Mouse (Mus musculus) small intestine, adult 2 months (tissue): ENCODE results near the gene Fam71a. TPM values are rescaled to one million over a fixed set of nuclear protein-coding genes. Genes with fewer than 3 reads are reported as not detected.
A peak's percentile ranks its signal among the peaks of the same experiment; 100 is the strongest.
"Not testable (repeated sequence)": the region's sequence is repeated elsewhere in the genome, so short reads cannot be mapped to it uniquely, and the experiment has no call there.

ENCODE experiments used
- H3K27ac ChIP-seq: fragments of 200-500 bp; 2 replicates; pipeline ENCODE4 v1.5.1; 2012; ENCODE audit warnings: low read depth, low read length, control low read depth, inconsistent platforms; ENCODE audit not compliant: insufficient read depth
- H3K27me3 ChIP-seq: fragments of 200-500 bp; 2 replicates; pipeline ENCODE4 v1.6.1; 2012; ENCODE audit warnings: mild to moderate bottlenecking, moderate library complexity, low read length, inconsistent platforms; ENCODE audit not compliant: control insufficient read depth, insufficient read depth
- H3K36me3 ChIP-seq: fragments of 200-500 bp; 2 replicates; pipeline ENCODE4 v1.6.1; 2012; ENCODE audit warnings: mild to moderate bottlenecking, low read length, control low read depth, inconsistent platforms; ENCODE audit not compliant: control insufficient read depth, insufficient read depth
- H3K4me1 ChIP-seq: fragments of 200-500 bp; 2 replicates; pipeline ENCODE4 v1.6.1; 2012; ENCODE audit warnings: low read length, inconsistent platforms, mixed read lengths; ENCODE audit not compliant: control insufficient read depth, insufficient read depth, insufficient read length
- H3K4me3 ChIP-seq: fragments of 200-500 bp; 2 replicates; pipeline ENCODE4 v1.5.1; 2012; ENCODE audit warnings: low read depth, mild to moderate bottlenecking, control low read depth, inconsistent platforms, low read length, moderate library complexity
- CTCF ChIP-seq: fragments of 200-500 bp; IDR thresholded peaks from 2 replicates; pipeline ENCODE4 v1.5.1; 2012; ENCODE audit warnings: low read depth, mild to moderate bottlenecking, control low read depth, inconsistent platforms, low read length, moderate library complexity, mixed read lengths; ENCODE audit not compliant: insufficient replicate concordance, insufficient read length; ENCODE audit errors: extremely low read depth
- POLR2A ChIP-seq: fragments of 200-500 bp; IDR thresholded peaks from 2 replicates; pipeline ENCODE4 v1.6.1; 2012; ENCODE audit warnings: low read depth, mild to moderate bottlenecking, control low read depth, inconsistent platforms, low read length, moderate library complexity
- WGBS: fragments of 180-500 bp; shearing (Covaris S2); methylation state at CpG from one replicate; pipeline ENCODE4 v1.1.7; 2018; 5-methylcytosine and 5-hydroxymethylcytosine counted together
- polyA plus RNA-seq: library from polyadenylated mRNA; depleted of rRNA; stranded (reverse); fragments of >200 nt; gene quantifications from 2 replicates; pipeline ENCODE4 v1.2.3, GENCODE M21; 2012

Gene Fam71a
- polyA plus RNA-seq, 1 experiment = not detected

DNA sequence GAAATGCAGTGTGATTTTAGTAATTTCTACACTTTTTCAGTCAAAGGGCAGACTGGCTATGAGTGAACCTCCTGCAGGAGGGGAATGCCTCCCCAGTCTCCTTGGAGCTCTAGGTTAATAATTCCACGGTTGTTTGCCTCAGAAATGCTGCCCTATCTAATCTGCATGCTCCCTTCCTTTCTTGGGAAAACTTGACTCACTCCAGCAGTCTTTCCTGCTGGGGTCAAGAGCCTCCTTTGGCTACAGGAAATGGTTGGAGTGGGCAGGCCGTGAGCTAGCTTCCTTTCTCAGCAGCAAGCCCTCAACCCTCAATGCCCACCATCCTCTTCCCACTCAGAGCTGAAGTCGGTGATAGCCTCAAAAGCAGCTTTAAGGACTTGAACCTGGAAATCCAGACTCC, 10.3 kb downstream of the Fam71a start:
- Histone ChIP-seq H3K36me3 (no peaks in the 10 kb centered on the region), H3K4me1 (no peaks in the 10 kb centered on the region), H3K4me3 (no peak overlapping the region), H3K27ac (no peak overlapping the region), H3K27me3 (no peaks in the 10 kb centered on the region)
- TF ChIP-seq POLR2A (no peak), CTCF (no peak)
- WGBS = 30% methylated on average over 3 of the region's 3 CpGs

DNA sequence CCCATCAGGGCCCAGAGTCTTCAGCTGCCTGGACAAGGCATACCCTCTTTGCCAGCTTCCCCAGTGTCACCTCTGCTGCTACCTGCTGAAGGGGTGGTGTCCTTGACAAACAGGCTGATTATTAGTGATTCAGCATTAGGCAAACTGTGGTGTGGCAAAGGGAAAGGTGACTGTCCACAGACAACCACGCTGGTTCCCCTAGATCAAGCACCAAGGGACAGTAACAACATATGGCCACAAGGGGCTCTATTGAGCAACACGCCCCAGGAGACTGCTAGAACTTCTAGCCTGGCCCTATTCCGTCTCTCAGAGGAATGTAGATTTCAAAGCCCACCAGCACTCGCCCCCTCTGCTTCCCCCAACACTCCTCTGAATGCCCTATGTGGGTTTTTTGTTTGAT, 11.6 kb downstream of the Fam71a start:
- Histone ChIP-seq H3K36me3 (no peaks in the 10 kb centered on the region), H3K27me3 (no peaks in the 10 kb centered on the region), H3K27ac (no peak overlapping the region), H3K4me1 (no peaks in the 10 kb centered on the region), H3K4me3 (no peak overlapping the region)
- TF ChIP-seq POLR2A (no peak), CTCF (peak; percentile 81; the same call in 1 of the 2 replicates)
- WGBS = 20% methylated on average over 4 of the region's 4 CpGs

DNA sequence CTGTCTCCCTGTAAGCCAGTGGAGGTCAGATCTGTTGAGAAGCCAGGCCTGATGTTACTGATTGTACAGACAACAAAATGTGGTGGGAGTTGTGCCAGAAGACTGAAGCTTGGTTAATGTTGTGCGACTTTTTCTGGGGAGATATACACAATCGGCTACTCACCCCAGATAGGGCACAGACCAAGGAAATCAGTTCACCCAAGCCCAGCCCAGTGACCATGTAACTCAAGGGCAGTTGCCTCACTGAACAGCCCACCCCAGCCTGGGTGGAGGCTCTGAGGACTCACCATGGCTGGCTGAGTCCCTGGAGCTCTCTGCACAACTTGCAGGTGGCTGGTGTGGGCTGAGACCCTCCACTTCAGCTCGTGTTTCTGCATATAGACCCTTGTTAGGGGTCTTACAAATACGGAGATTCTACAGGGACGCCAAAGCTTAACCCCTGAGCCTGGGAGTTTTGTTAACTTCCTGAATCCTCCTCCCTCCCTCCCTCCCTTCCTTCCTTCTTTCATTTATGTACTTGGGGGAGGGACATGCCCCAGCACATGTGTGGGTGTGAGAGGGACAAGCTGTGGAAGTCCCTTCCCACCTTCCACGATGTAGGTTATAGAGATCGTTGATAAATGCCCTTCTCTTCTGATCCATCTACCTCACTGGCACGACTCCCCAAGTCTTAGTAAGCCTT, 13.6 kb downstream of the Fam71a start:
- TF ChIP-seq POLR2A = no peak
- no peak for TF ChIP-seq CTCF
- 66% methylated on average over 8 of the region's 8 CpGs for WGBS
- Histone ChIP-seq H3K4me3 (no peak overlapping the region), H3K4me1 (no peaks in the 10 kb centered on the region), H3K27me3 (no peaks in the 10 kb centered on the region), H3K36me3 (no peaks in the 10 kb centered on the region), H3K27ac (no peak overlapping the region)

DNA sequence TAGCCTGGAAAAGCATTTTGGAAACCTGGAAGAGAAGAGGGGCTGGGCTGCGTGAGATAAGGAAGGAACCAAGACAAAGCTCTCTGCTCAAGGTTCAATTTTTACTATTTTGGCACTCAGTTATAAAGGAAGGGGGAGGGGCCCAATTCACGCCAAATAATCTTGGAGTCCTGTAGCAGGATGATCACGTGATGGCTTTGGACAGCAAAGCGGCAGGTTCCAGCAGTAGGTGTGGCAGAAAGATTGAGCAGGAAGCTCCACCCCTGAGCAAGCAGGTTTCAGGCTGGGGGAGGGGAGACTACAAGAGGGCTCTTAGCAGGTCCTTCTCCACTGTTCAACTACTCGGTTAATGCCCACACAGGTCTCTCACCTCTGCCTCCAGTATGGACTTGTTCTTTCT, 15.1 kb downstream of the Fam71a start:
- H3K4me1 ChIP-seq, H3K27ac ChIP-seq, H3K36me3 ChIP-seq, H3K4me3 ChIP-seq, H3K27me3 ChIP-seq: not testable (repeated sequence)
- 36% methylated on average over 5 of the region's 5 CpGs for WGBS

DNA sequence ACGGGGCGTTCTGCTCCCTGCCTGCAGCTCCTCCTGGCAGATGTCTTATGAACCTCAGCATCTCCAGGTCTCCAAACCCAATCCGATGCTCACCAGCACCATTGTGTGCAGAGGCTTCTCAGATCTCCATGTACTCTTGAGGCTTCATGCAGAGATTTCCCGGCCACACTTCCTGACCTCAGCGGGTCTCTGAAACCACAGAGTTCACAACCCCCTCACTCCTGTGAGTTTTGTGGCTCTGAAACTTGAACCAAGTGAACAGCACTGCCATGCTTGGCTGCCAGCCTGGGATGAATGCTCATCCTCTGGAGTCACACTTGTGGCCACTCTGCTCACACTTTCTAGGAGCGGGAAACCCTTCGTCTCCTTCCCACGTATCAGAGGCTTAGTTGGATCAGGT, 23.6 kb downstream of the Fam71a start:
- 81% methylated on average over 8 of the region's 8 CpGs for WGBS
- Histone ChIP-seq H3K4me3 (no peak overlapping the region), H3K27me3 (no peaks in the 10 kb centered on the region), H3K36me3 (no peaks in the 10 kb centered on the region), H3K4me1 (no peaks in the 10 kb centered on the region), H3K27ac (no peak overlapping the region)
- TF ChIP-seq POLR2A (no peak), CTCF (no peak)

DNA sequence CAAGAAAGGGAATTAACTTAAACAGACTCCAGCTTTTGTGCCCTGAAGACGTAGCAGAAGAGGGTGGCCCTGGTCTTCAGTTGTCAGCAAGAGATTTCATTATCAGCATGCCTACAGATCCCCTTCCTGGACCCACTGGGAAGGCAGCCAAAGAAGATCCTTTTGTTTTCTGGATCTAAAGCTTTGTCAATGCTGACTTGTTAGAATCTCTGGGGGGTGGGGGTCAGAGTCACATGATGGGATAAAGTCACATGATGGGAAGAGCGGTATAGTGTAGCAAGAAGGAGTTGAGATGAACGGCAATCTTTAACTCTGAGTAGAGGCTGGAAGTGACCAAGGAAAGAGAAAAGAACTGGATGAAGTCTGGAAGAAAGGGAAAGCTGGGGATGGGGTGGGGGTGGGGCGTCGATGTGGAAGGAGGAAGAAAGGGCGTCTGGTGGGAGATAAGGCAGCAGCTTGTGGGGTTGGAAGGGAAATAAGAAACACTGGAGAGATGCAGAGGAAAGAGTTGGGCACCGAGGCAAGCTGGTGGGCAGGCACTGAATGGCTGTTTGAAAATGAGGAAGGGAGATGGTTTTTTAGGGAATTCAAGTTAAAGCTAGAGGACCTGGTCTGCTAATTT, 25.6 kb downstream of the Fam71a start:
- Histone ChIP-seq H3K27ac (no peak overlapping the region), H3K4me3 (no peak overlapping the region), H3K36me3 (no peaks in the 10 kb centered on the region), H3K4me1 (no peaks in the 10 kb centered on the region), H3K27me3 (no peaks in the 10 kb centered on the region)
- 60% methylated on average over 7 of the region's 7 CpGs for WGBS
- no peak for TF ChIP-seq POLR2A
- no peak for TF ChIP-seq CTCF

DNA sequence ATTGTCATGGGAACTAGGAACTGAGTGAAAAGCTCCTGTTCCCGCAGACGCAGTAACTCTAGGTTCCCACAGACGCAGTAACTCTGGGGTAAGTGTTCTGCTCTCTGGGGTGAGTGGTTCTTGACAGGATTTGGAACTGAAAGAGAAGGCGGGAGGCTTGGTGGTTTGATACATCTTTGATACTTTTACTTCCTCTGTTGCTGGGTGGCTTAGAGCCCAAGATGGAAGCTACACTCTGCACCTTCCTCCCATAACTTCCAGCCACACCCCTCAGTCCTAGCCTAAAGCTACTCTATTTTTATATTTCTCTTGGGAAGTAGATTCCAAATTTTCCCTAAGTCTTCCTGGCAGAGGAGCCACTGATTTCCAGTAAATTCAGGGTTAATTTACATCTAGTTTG, 26.2 kb downstream of the Fam71a start:
- Histone ChIP-seq H3K27me3 (no peaks in the 10 kb centered on the region), H3K4me3 (no peak overlapping the region), H3K27ac (no peak overlapping the region), H3K36me3 (no peaks in the 10 kb centered on the region), H3K4me1 (no peaks in the 10 kb centered on the region)
- TF ChIP-seq CTCF = no peak
- TF ChIP-seq POLR2A = no peak
- WGBS = 91% methylated on average over 4 of the region's 4 CpGs
